Comparison of ENCODE assay signal across 7 mouse cellular contexts in genomic region chr1:133227378-133227777, GRCm38 (mm10).
DNase-seq lines count a peak whose midpoint lies in the region; ATAC-seq and TF ChIP-seq lines count a peak whose summit lies in the region.

No protein-coding gene starts in this region.

- H3K4me2 ChIP-seq in hindbrain, embryonic 11.5 days (replicated peaks; ENCODE audit: low read depth, low read length) = no peak overlapping the region
- H3K4me2 ChIP-seq in embryonic facial prominence, embryonic 14.5 days (ENCODE audit: low read depth, low read length) = no peak overlapping the region
- peak overlapping the region; percentile 14; the same call in 1 of the 2 replicates for H3K4me2 ChIP-seq in forebrain, embryonic 14.5 days (ENCODE audit: low read length)
- H3K4me2 ChIP-seq in midbrain, postnatal 0 days (ENCODE audit: low read depth, low read length, poor library complexity, severe bottlenecking) = 0 out of 2 replicates have a peak overlapping the region, but pooled peaks have one; percentile 2

- no peak for DNase-seq in hindbrain, embryonic 10.5 days (ENCODE audit: low spot score)
- no peak for DNase-seq in hindbrain, embryonic 11.5 days (ENCODE audit: low spot score)
- DNase-seq in embryonic facial prominence, embryonic 14.5 days (ENCODE audit: low spot score) = no peak
- DNase-seq in forebrain, embryonic 14.5 days (ENCODE audit: low spot score) = no peak
- DNase-seq in midbrain, postnatal 0 days (ENCODE audit: low spot score) = no peak
- no peak for DNase-seq in natural killer cell, adult 2 months (ENCODE audit: low spot score in 2 of 2)
- no peak for DNase-seq in urinary bladder, adult 18-20 months (ENCODE audit: low spot score in 2 of 2)

- 0 out of 2 replicates have a peak overlapping the region, but pooled peaks have one; percentile 12 for H3K27ac ChIP-seq in hindbrain, embryonic 10.5 days
- H3K27ac ChIP-seq in hindbrain, embryonic 11.5 days (ENCODE audit: low read depth, low read length) = no peak overlapping the region
- peak overlapping the region; percentile 49 for H3K27ac ChIP-seq in embryonic facial prominence, embryonic 14.5 days (replicated peaks; ENCODE audit: low read depth, low read length)
- no peak overlapping the region for H3K27ac ChIP-seq in forebrain, embryonic 14.5 days (ENCODE audit: low read depth, low read length)
- H3K27ac ChIP-seq in midbrain, postnatal 0 days (ENCODE audit: low read depth, low read length) = no peak overlapping the region

- H3K27me3 ChIP-seq in hindbrain, embryonic 10.5 days (ENCODE audit: insufficient read depth, poor library complexity, severe bottlenecking) = peaks cover 43% of the 10 kb centered on the region
- H3K27me3 ChIP-seq in hindbrain, embryonic 11.5 days (ENCODE audit: control insufficient read depth, insufficient read depth, low read length) = no peaks in the 10 kb centered on the region
- H3K27me3 ChIP-seq in embryonic facial prominence, embryonic 14.5 days (replicated peaks; ENCODE audit: control insufficient read depth, insufficient read depth, low read length) = peaks cover 10% of the 10 kb centered on the region; the same call in 1 of the 2 replicates
- H3K27me3 ChIP-seq in forebrain, embryonic 14.5 days (replicated peaks; ENCODE audit: control insufficient read depth, insufficient read depth, low read length) = 0 out of 2 replicates have a peak, but pooled peaks cover 2% of the 10 kb centered on the region
- no peaks in the 10 kb centered on the region for H3K27me3 ChIP-seq in midbrain, postnatal 0 days (ENCODE audit: insufficient read depth, low read length)

- no peak for TF ChIP-seq CTCF in midbrain, postnatal 0 days (IDR thresholded peaks at IDR 0.05)

- peaks cover 52% of the 10 kb centered on the region for H3K4me1 ChIP-seq in hindbrain, embryonic 10.5 days (replicated peaks)
- peaks cover under 1% of the 10 kb centered on the region; the same call in 1 of the 2 replicates for H3K4me1 ChIP-seq in hindbrain, embryonic 11.5 days (replicated peaks; ENCODE audit: control insufficient read depth, insufficient read depth, low read length)
- H3K4me1 ChIP-seq in embryonic facial prominence, embryonic 14.5 days (ENCODE audit: control insufficient read depth, insufficient read depth, low read length) = peaks cover 33% of the 10 kb centered on the region
- H3K4me1 ChIP-seq in forebrain, embryonic 14.5 days (ENCODE audit: control insufficient read depth, insufficient read depth, low read length) = peaks cover 27% of the 10 kb centered on the region
- peaks cover 16% of the 10 kb centered on the region; the same call in 1 of the 2 replicates for H3K4me1 ChIP-seq in midbrain, postnatal 0 days (ENCODE audit: insufficient read depth, low read length)

- ATAC-seq in hindbrain, embryonic 11.5 days (ENCODE audit: low FRiP score) = no peak
- ATAC-seq in embryonic facial prominence, embryonic 14.5 days (ENCODE audit: low read depth) = no peak
- ATAC-seq in forebrain, embryonic 14.5 days = peak; percentile 49; the same call in 1 of the 2 replicates
- no peak for ATAC-seq in midbrain, postnatal 0 days (ENCODE audit: low FRiP score)

- H3K36me3 ChIP-seq in hindbrain, embryonic 10.5 days = no peaks in the 10 kb centered on the region
- H3K36me3 ChIP-seq in hindbrain, embryonic 11.5 days (ENCODE audit: control insufficient read depth, insufficient read depth, low read length) = no peaks in the 10 kb centered on the region
- no peaks in the 10 kb centered on the region for H3K36me3 ChIP-seq in embryonic facial prominence, embryonic 14.5 days (ENCODE audit: control insufficient read depth, insufficient read depth, low read length)
- no peaks in the 10 kb centered on the region for H3K36me3 ChIP-seq in forebrain, embryonic 14.5 days (ENCODE audit: control insufficient read depth, insufficient read depth, low read length)
- no peaks in the 10 kb centered on the region; the same call in 1 of the 2 replicates for H3K36me3 ChIP-seq in midbrain, postnatal 0 days (ENCODE audit: insufficient read depth, low read length)

- no peak overlapping the region for H3K4me3 ChIP-seq in hindbrain, embryonic 10.5 days
- H3K4me3 ChIP-seq in hindbrain, embryonic 11.5 days (ENCODE audit: low read depth, low read length) = no peak overlapping the region
- no peak overlapping the region for H3K4me3 ChIP-seq in embryonic facial prominence, embryonic 14.5 days (ENCODE audit: low read depth, low read length)
- no peak overlapping the region for H3K4me3 ChIP-seq in forebrain, embryonic 14.5 days (ENCODE audit: low read depth, low read length)
- no peak overlapping the region for H3K4me3 ChIP-seq in midbrain, postnatal 0 days (ENCODE audit: low read depth, low read length)

- H3K9ac ChIP-seq in hindbrain, embryonic 11.5 days (ENCODE audit: low read depth, low read length) = no peak overlapping the region
- peak overlapping the region; percentile 10; the same call in 1 of the 2 replicates for H3K9ac ChIP-seq in embryonic facial prominence, embryonic 14.5 days (ENCODE audit: low read depth, low read length)
- peak overlapping the region; percentile 29; the same call in 1 of the 2 replicates for H3K9ac ChIP-seq in forebrain, embryonic 14.5 days (ENCODE audit: low read length)
- H3K9ac ChIP-seq in midbrain, postnatal 0 days (replicated peaks; ENCODE audit: low read length, poor library complexity, severe bottlenecking) = 0 out of 2 replicates have a peak overlapping the region, but pooled peaks have one; percentile 44

- no peaks in the 10 kb centered on the region for H3K9me3 ChIP-seq in hindbrain, embryonic 10.5 days
- H3K9me3 ChIP-seq in hindbrain, embryonic 11.5 days (ENCODE audit: control insufficient read depth, low read length) = no peaks in the 10 kb centered on the region
- H3K9me3 ChIP-seq in embryonic facial prominence, embryonic 14.5 days (ENCODE audit: control insufficient read depth, low read length) = no peaks in the 10 kb centered on the region
- no peaks in the 10 kb centered on the region for H3K9me3 ChIP-seq in forebrain, embryonic 14.5 days (replicated peaks; ENCODE audit: control insufficient read depth, low read length)
- no peaks in the 10 kb centered on the region for H3K9me3 ChIP-seq in midbrain, postnatal 0 days (ENCODE audit: low read length)

- 15% methylated on average over 2 of the region's 2 CpGs for WGBS in hindbrain, embryonic 10.5 days
- 20% methylated on average over 2 of the region's 2 CpGs for WGBS in hindbrain, embryonic 11.5 days
- WGBS in embryonic facial prominence, embryonic 14.5 days = 38% methylated on average over 2 of the region's 2 CpGs
- 28% methylated on average over 2 of the region's 2 CpGs for WGBS in forebrain, embryonic 14.5 days
- WGBS in midbrain, postnatal 0 days = 26% methylated on average over 2 of the region's 2 CpGs

Comparison
In these comparisons a context has a peak if more than half of its experiments do, and no peak if none do; other contexts are left out.
1. H3K27ac ChIP-seq: peak in hindbrain, embryonic 10.5 days (single experiment) and embryonic facial prominence, embryonic 14.5 days (single experiment); none in hindbrain, embryonic 11.5 days (single experiment), forebrain, embryonic 14.5 days (single experiment) and midbrain, postnatal 0 days (single experiment).
2. H3K4me2 ChIP-seq: peak in forebrain, embryonic 14.5 days (single experiment) and midbrain, postnatal 0 days (single experiment); none in hindbrain, embryonic 11.5 days (single experiment) and embryonic facial prominence, embryonic 14.5 days (single experiment).